Mouse (Mus musculus): ENCODE data around the gene Mettl14. TPM values are rescaled to one million over a fixed set of nuclear protein-coding genes. Genes with fewer than 3 reads are reported as not detected.

Gene Mettl14
- total RNA-seq, 2 experiments from 2014 or later: 13.7 to 14.8 TPM

- no peak for DNase-seq
These were observed 65.6 kb downstream of the Mettl14 start for GRCm38 (mm10) chr3:123320341-123320740.

Other genes with a start within 250 kb of the Mettl14 start
- gene Synpo2, start 150.0 kb downstream of the Mettl14 start, total RNA-seq (2021): 10 to 100 TPM; 73.4 to 88.1 TPM
- gene Sec24d, start 118.7 kb downstream of the Mettl14 start, total RNA-seq (2021): 10 to 100 TPM; 26.5 to 34.2 TPM
- 1 to 10 TPM in 1 of 2 experiments, under 1 TPM in 1; 0.67 to 1.2 TPM for gene Prss12, start 60.8 kb upstream of the Mettl14 start, total RNA-seq (2021)